Mouse (Mus musculus) liver, adult 2 months (tissue): ENCODE data around the gene Car5b. TPM values are rescaled to one million over a fixed set of nuclear protein-coding genes. Genes with fewer than 3 reads are reported as not detected.

ENCODE experiments used
- DNase-seq: peaks from one replicate; pipeline ENCODE4 v3.0.0-alpha.2; 2011; ENCODE audit warnings: low read depth, low spot score; ENCODE audit errors: extremely low read depth
- H3K27ac ChIP-seq: fragments of 200-500 bp; replicated peaks from 2 replicates; pipeline ENCODE4 v1.5.1; 2012; ENCODE audit warnings: low read depth, mild to moderate bottlenecking, control low read depth, inconsistent platforms, low read length; ENCODE audit not compliant: insufficient read depth
- H3K27me3 ChIP-seq: fragments of 200-500 bp; 2 replicates; pipeline ENCODE4 v1.6.1; 2012; ENCODE audit warnings: mild to moderate bottlenecking, moderate library complexity, low read length, inconsistent platforms; ENCODE audit not compliant: control insufficient read depth, insufficient read depth
- H3K36me3 ChIP-seq: fragments of 200-500 bp; 2 replicates; pipeline ENCODE4 v1.6.1; 2012; ENCODE audit warnings: low read length, inconsistent platforms; ENCODE audit not compliant: control insufficient read depth, insufficient read depth
- H3K4me1 ChIP-seq: fragments of 200-500 bp; 2 replicates; pipeline ENCODE4 v1.6.1; 2011; ENCODE audit warnings: low read length; ENCODE audit not compliant: control insufficient read depth, insufficient read depth
- H3K4me3 ChIP-seq: fragments of 200-500 bp; 2 replicates; pipeline ENCODE4 v1.5.1; 2011; ENCODE audit warnings: low read depth, mild to moderate bottlenecking, control low read depth, low read length, moderate library complexity; ENCODE audit not compliant: insufficient read depth
- H3K79me2 ChIP-seq: fragments of 200-500 bp; 2 replicates; pipeline ENCODE4 v1.6.1; 2012; ENCODE audit warnings: inconsistent platforms, mild to moderate bottlenecking, low read length, moderate library complexity; ENCODE audit not compliant: control insufficient read depth, insufficient read depth
- H3K9ac ChIP-seq: fragments of 200-500 bp; 2 replicates; pipeline ENCODE4 v1.6.1; 2012; ENCODE audit warnings: low read depth, mild to moderate bottlenecking, control low read depth, inconsistent platforms, low read length
- CTCF ChIP-seq: fragments of 200-500 bp; IDR thresholded peaks from 2 replicates; pipeline ENCODE4 v1.5.1; 2011; ENCODE audit warnings: low read depth, low read length, control low read depth
- POLR2A ChIP-seq: fragments of 200-500 bp; IDR thresholded peaks from 2 replicates; pipeline ENCODE4 v1.6.1; 2011; ENCODE audit warnings: low read length, control low read depth; ENCODE audit not compliant: insufficient read depth; ENCODE audit errors: extremely low read depth
- WGBS: fragments of 180-500 bp; shearing (Covaris S2); methylation state at CpG from one replicate; pipeline ENCODE4 v1.1.7; 2018; 5-methylcytosine and 5-hydroxymethylcytosine counted together
- polyA plus RNA-seq: library from polyadenylated mRNA; depleted of rRNA; stranded (reverse); fragments of >200 nt; gene quantifications from 2 replicates; pipeline ENCODE4 v1.2.3, GENCODE M21; 2012; rRNA removed
- total RNA-seq: library from RNA; depleted of rRNA; stranded (reverse); fragments of >200 nt; gene quantifications from 2 replicates; pipeline ENCODE4 v1.2.3, GENCODE M21; 2014; rRNA removed

Gene Car5b
- total RNA-seq = 2.1 and 2.9 TPM in 2 replicates
- 0.91 and 1.2 TPM in 2 replicates for polyA plus RNA-seq

- TF ChIP-seq CTCF (no peak), POLR2A (no peak)
- Histone ChIP-seq H3K27me3 (no peaks in the 10 kb centered on the region), H3K4me3 (peak within 1 kb of the TSS; percentile 58), H3K4me1 (no peaks in the 10 kb centered on the region), H3K9ac (peak within 1 kb of the TSS; percentile 59), H3K79me2 (no peaks in the 10 kb centered on the region), H3K27ac (no peak within 1 kb of the TSS), H3K36me3 (no peaks in the 10 kb centered on the region)
- peak; percentile 90 for DNase-seq
- 1% methylated on average over 15 of the region's 22 CpGs for whole genome bisulfite sequencing
Observed at GRCm38 (mm10) chrX:164027607-164028289, at the start of gene Car5b. TSS of gene Car5b (minus strand) at chrX:164027997.

GRCm38 (mm10) chrX:164076040-164076775 lies 48.4 kb upstream of the Car5b start, which contains the start of gene Siah1b:
TSS of gene Siah1b (minus strand) at chrX:164076493.
- peak; percentile 91 for DNase-seq
- no peak for TF ChIP-seq CTCF
- TF ChIP-seq POLR2A = no peak
- no peaks in the 10 kb centered on the region; the same call in 1 of the 2 replicates for H3K79me2 ChIP-seq
- H3K4me1 ChIP-seq = no peaks in the 10 kb centered on the region; the same call in 1 of the 2 replicates
- H3K36me3 ChIP-seq = no peaks in the 10 kb centered on the region; the same call in 1 of the 2 replicates
- peak within 1 kb of the TSS; percentile 98 for H3K27ac ChIP-seq
- WGBS = under 1% methylated on average over 50 of the region's 54 CpGs
- H3K9ac ChIP-seq = peak within 1 kb of the TSS; percentile 89
- H3K27me3 ChIP-seq = no peaks in the 10 kb centered on the region
- H3K4me3 ChIP-seq = peak within 1 kb of the TSS; percentile 92

- 86% methylated on average over 4 of the region's 4 CpGs for WGBS
Observed at GRCm38 (mm10) chrX:164068968-164069367, 41.2 kb upstream of the Car5b start.

GRCm38 (mm10) chrX:164066185-164066584 lies 38.4 kb upstream of the Car5b start:
- TF ChIP-seq POLR2A (no peak), CTCF (peak; percentile 55; the same call in 1 of the 2 replicates)
- H3K4me1 ChIP-seq = no peaks in the 10 kb centered on the region
- DNase-seq = peak; percentile 65

More at GRCm38 (mm10) chrX:164068968-164069367, 41.2 kb upstream of the Car5b start:
- no peak for DNase-seq
- Histone ChIP-seq H3K36me3 (no peaks in the 10 kb centered on the region; the same call in 1 of the 2 replicates), H3K27ac (no peak overlapping the region), H3K27me3 (no peaks in the 10 kb centered on the region), H3K4me1 (no peaks in the 10 kb centered on the region), H3K4me3 (no peak overlapping the region), H3K9ac (no peak overlapping the region), H3K79me2 (no peaks in the 10 kb centered on the region)
- TF ChIP-seq POLR2A = no peak
- TF ChIP-seq CTCF = no peak

GRCm38 (mm10) chrX:164059070-164059469 lies 31.3 kb upstream of the Car5b start:
- Histone ChIP-seq H3K36me3 (no peaks in the 10 kb centered on the region), H3K9ac (no peak overlapping the region), H3K4me1 (no peaks in the 10 kb centered on the region), H3K27me3 (no peaks in the 10 kb centered on the region), H3K4me3 (no peak overlapping the region), H3K27ac (no peak overlapping the region), H3K79me2 (no peaks in the 10 kb centered on the region)
- TF ChIP-seq CTCF (no peak), POLR2A (no peak)
- no peak for DNase-seq
- 77% methylated on average over 4 of the region's 4 CpGs for WGBS

More at GRCm38 (mm10) chrX:164066185-164066584, 38.4 kb upstream of the Car5b start:
- Histone ChIP-seq H3K79me2 (no peaks in the 10 kb centered on the region), H3K27ac (no peak overlapping the region), H3K36me3 (no peaks in the 10 kb centered on the region), H3K27me3 (no peaks in the 10 kb centered on the region), H3K4me3 (no peak overlapping the region), H3K9ac (no peak overlapping the region)
- WGBS = 0% methylated on average over 2 of the region's 2 CpGs
